Mouse (Mus musculus) embryonic facial prominence, embryonic 12.5 days (tissue): ENCODE measurements around the gene Rnase1. TPM values are rescaled to one million over a fixed set of nuclear protein-coding genes. Genes with fewer than 3 reads are reported as not detected.

Experiments used
- ATAC-seq: fragments of 200-750 bp; cut with Nextera tagmentation; 2 replicates; pipeline ENCODE4 v1.8.0; 2017; ENCODE audit not compliant: insufficient number of reproducible peaks, insufficient read depth, low FRiP score, low TSS enrichment
- H3K27ac ChIP-seq: fragments of 300-500 bp; sonication (generic); 2 replicates; pipeline ENCODE4 v1.5.1; 2016; ENCODE audit warnings: mild to moderate bottlenecking
- H3K27me3 ChIP-seq: fragments of 300-500 bp; sonication (generic); 2 replicates; pipeline ENCODE4 v1.6.1; 2016; ENCODE audit warnings: mild to moderate bottlenecking, moderate library complexity
- H3K36me3 ChIP-seq: fragments of 300-500 bp; sonication (generic); 2 replicates; pipeline ENCODE4 v1.6.1; 2016; ENCODE audit warnings: mild to moderate bottlenecking
- H3K4me1 ChIP-seq: fragments of 300-500 bp; sonication (generic); 2 replicates; pipeline ENCODE4 v1.6.1; 2016
- H3K4me2 ChIP-seq: fragments of 300-500 bp; sonication (generic); replicated peaks from 2 replicates; pipeline ENCODE4 v1.6.1; 2016; ENCODE audit warnings: mild to moderate bottlenecking, moderate library complexity
- H3K4me3 ChIP-seq: fragments of 300-500 bp; sonication (generic); 2 replicates; pipeline ENCODE4 v1.5.1; 2016; ENCODE audit warnings: mild to moderate bottlenecking
- H3K9ac ChIP-seq: fragments of 300-500 bp; sonication (generic); 2 replicates; pipeline ENCODE4 v1.6.1; 2016; ENCODE audit warnings: mild to moderate bottlenecking, moderate library complexity
- H3K9me3 ChIP-seq: fragments of 300-500 bp; sonication (generic); 2 replicates; pipeline ENCODE4 v1.6.1; 2016; ENCODE audit warnings: mild to moderate bottlenecking, moderate library complexity
- WGBS: fragments of 180-500 bp; shearing (Covaris S2); methylation state at CpG from one replicate; pipeline ENCODE4 v1.1.7; 2016; 5-methylcytosine and 5-hydroxymethylcytosine counted together
- polyA plus RNA-seq: library from polyadenylated mRNA; unstranded; fragments of >200 nt; fragmentation: Nextera tagmentation; extraction: Ambion mirVana; gene quantifications from 2 replicates; pipeline ENCODE4 v1.2.1, GENCODE M21; 2016

The Rnase1 gene
- polyA plus RNA-seq, 1 experiment from 2014 or later, result not detected

DNA sequence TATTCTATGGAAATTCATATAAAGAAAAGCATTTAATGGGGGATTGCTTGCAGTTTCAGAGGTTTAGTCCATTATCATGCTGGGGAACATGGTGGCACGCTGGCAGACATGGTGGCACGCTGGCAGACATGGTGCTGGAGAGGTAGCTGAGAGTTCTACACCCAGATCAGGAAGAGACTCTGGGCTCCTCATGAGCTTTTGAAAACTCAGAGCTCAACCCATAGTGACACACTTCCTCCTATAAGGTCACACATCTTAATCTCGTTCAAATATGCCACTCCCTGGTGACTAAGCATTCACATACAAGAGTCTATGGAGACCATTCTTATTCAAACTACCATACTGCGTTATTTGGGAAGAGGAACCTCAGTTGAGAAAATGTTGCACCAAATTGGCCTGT, 14.2 kb downstream of the Rnase1 start:
- H3K9ac ChIP-seq, result no peak overlapping the region
- H3K9me3 ChIP-seq, result no peaks in the 10 kb centered on the region
- H3K4me3 ChIP-seq, result no peak overlapping the region
- 86% methylated on average over 4 of the region's 4 CpGs for WGBS
- no peaks in the 10 kb centered on the region for H3K36me3 ChIP-seq
- no peak for ATAC-seq
- H3K4me2 ChIP-seq, result no peak overlapping the region
- H3K4me1 ChIP-seq, result no peaks in the 10 kb centered on the region
- no peaks in the 10 kb centered on the region for H3K27me3 ChIP-seq
- no peak overlapping the region for H3K27ac ChIP-seq

DNA sequence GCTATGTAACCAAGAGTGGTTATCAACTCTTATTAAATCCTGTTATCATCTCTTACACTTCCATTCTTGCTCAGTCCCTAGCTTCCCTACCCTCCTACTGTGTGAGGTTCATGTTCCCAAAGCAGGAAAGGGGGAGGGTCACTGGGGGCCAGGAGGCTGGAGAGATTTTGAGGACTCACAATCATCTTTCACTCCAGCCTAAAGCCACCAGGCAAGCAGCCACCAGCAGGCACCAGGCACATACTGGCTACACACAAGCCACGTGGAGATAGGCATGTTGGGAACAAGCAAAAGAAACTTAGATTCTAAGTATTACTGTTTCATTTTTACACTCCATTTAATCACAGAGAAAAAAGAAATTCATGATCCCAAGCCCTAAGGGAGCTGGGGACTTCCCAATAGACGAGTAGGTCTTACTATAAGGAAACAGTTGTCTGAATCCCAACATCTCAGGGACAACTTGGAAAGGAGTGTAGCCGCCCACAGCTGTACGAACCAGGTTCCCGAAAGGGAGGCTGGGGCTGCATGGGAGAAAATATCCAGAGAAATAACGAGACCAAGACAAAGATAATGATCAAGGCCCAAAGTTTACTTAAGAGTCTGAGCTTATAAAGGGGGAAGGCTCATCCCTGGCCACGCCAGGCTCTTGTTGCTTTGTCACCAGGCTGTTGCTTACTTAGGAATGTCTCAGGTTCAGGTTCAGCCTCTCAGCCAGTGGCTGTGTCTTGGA, 15.3 kb downstream of the Rnase1 start:
- Histone ChIP-seq H3K4me2 (no peak overlapping the region), H3K4me1 (no peaks in the 10 kb centered on the region), H3K4me3 (no peak overlapping the region), H3K27me3 (no peaks in the 10 kb centered on the region), H3K9ac (no peak overlapping the region), H3K36me3 (no peaks in the 10 kb centered on the region), H3K27ac (no peak overlapping the region), H3K9me3 (no peaks in the 10 kb centered on the region)
- WGBS, result 70% methylated on average over 7 of the region's 7 CpGs
- ATAC-seq, result no peak

DNA sequence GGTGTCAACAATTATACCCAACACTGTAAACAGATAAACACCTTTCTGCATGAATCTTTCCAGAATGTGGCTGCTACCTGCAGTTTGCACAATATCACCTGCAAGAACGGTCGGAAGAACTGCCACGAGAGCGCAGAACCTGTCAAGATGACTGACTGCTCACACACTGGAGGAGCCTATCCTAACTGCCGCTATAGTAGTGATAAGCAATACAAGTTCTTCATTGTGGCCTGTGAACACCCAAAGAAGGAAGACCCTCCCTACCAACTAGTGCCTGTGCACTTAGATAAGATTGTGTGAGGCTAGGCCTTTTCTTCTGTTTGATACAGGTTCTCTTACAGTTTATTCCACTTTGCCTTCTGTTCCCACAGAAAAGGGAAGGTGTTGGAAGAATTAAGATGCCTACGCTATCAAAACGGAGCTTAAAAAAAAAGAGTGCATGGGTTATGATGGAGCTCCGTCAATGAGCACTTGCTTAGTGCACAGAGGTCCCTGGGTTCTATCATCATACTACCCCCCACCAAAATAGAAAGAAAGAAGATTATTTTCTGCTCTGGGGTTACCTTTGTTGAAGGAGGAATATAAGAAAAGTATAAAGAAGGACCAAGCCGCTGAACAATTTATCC, 16.2 kb downstream of the Rnase1 start:
- ATAC-seq, result no peak
- H3K27me3 ChIP-seq, result no peaks in the 10 kb centered on the region
- H3K4me2 ChIP-seq, result no peak overlapping the region
- no peak overlapping the region for H3K27ac ChIP-seq
- WGBS, result 89% methylated on average over 9 of the region's 9 CpGs
- H3K36me3 ChIP-seq, result no peaks in the 10 kb centered on the region
- no peak overlapping the region for H3K9ac ChIP-seq
- H3K9me3 ChIP-seq, result no peaks in the 10 kb centered on the region
- H3K4me3 ChIP-seq, result no peak overlapping the region
- H3K4me1 ChIP-seq, result no peaks in the 10 kb centered on the region

DNA sequence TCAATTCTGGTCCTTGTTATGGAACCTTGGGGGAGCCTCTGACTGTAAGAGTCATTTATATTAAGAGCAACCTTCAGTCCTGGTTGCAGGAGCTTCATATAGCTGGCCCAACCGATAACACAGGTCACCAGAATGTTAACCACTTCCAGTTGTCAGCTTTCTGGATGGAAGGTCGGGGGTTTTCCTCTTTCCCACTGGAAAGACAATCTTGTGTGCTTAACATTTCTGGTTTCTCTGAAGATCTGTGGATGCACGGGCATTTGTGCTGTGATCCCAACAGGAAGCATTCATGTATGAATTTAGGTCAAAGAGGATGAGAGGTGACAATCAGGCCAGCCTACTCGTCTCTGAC, 17.0 kb downstream of the Rnase1 start:
- no peaks in the 10 kb centered on the region for H3K27me3 ChIP-seq
- H3K9ac ChIP-seq, result no peak overlapping the region
- no peaks in the 10 kb centered on the region for H3K36me3 ChIP-seq
- H3K9me3 ChIP-seq, result no peaks in the 10 kb centered on the region
- no peak overlapping the region for H3K27ac ChIP-seq
- no peaks in the 10 kb centered on the region for H3K4me1 ChIP-seq
- no peak overlapping the region for H3K4me2 ChIP-seq
- ATAC-seq, result no peak
- no peak overlapping the region for H3K4me3 ChIP-seq
- 62% methylated on average over 4 of the region's 4 CpGs for WGBS

- Histone ChIP-seq H3K4me3 (no peak overlapping the region), H3K9ac (no peak overlapping the region), H3K27me3 (no peaks in the 10 kb centered on the region), H3K9me3 (no peaks in the 10 kb centered on the region), H3K4me2 (no peak overlapping the region), H3K4me1 (no peaks in the 10 kb centered on the region), H3K36me3 (no peaks in the 10 kb centered on the region), H3K27ac (no peak overlapping the region)
- 80% methylated on average over 9 of the region's 9 CpGs for WGBS
- no peak for ATAC-seq
These were observed 17.6 kb downstream of the Rnase1 start for GRCm38 (mm10) chr14:51128775-51129623.

- H3K4me1 ChIP-seq, result no peaks in the 10 kb centered on the region
- no peaks in the 10 kb centered on the region for H3K9me3 ChIP-seq
- H3K36me3 ChIP-seq, result no peaks in the 10 kb centered on the region
- no peaks in the 10 kb centered on the region for H3K27me3 ChIP-seq
- 0 out of 2 replicates have a peak, but pooled peaks have one; percentile 35 for ATAC-seq
- no peak overlapping the region for H3K27ac ChIP-seq
- H3K9ac ChIP-seq, result no peak overlapping the region
- no peak overlapping the region for H3K4me3 ChIP-seq
- H3K4me2 ChIP-seq, result no peak overlapping the region
- 48% methylated on average over 2 of the region's 2 CpGs for WGBS
These were observed 18.8 kb downstream of the Rnase1 start for GRCm38 (mm10) chr14:51127648-51128258.

DNA sequence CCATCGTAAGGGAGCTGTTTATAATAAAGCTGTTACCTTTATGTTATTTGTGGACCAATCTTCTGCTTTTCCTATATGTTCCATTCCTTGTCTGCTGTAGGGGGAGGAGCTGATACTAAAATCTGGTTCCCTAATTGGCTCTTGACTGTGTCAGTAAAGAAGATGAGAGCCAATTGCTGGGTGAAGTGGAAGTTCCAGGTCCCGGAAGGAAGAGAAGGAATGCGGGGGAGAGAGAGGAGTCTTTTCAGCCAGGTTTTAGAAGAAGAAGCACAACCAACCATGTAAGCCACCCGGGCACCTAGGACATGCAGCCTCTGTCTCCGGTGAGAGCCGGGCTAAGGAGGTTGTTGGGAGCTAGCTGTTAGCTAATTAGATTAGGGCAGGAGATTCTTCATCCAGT, 20.9 kb downstream of the Rnase1 start:
- H3K9me3 ChIP-seq, result no peaks in the 10 kb centered on the region
- no peak overlapping the region for H3K4me3 ChIP-seq
- H3K27ac ChIP-seq, result no peak overlapping the region
- ATAC-seq, result no peak
- H3K4me2 ChIP-seq, result no peak overlapping the region
- WGBS, result 83% methylated on average over 6 of the region's 6 CpGs
- no peaks in the 10 kb centered on the region for H3K36me3 ChIP-seq
- H3K27me3 ChIP-seq, result no peaks in the 10 kb centered on the region
- H3K4me1 ChIP-seq, result no peaks in the 10 kb centered on the region
- no peak overlapping the region for H3K9ac ChIP-seq

GRCm38 (mm10) chr14:51113916-51114560, 32.5 kb downstream of the Rnase1 start, which contains the start of gene Eddm3b:
Gene Eddm3b, plus strand, starts transcription at chr14:51114426.
- 36% methylated on average over 12 of the region's 12 CpGs for WGBS
- Histone ChIP-seq H3K27me3 (no peaks in the 10 kb centered on the region), H3K36me3 (no peaks in the 10 kb centered on the region), H3K9ac (no peak within 1 kb of the TSS), H3K4me1 (no peaks in the 10 kb centered on the region), H3K27ac (no peak within 1 kb of the TSS), H3K9me3 (no peaks in the 10 kb centered on the region), H3K4me3 (no peak within 1 kb of the TSS), H3K4me2 (no peak within 1 kb of the TSS)
- ATAC-seq, result no peak

- Histone ChIP-seq H3K4me1 (no peaks in the 10 kb centered on the region), H3K27me3 (no peaks in the 10 kb centered on the region), H3K4me3 (no peak overlapping the region), H3K36me3 (no peaks in the 10 kb centered on the region), H3K9me3 (no peaks in the 10 kb centered on the region), H3K4me2 (no peak overlapping the region), H3K27ac (no peak overlapping the region), H3K9ac (no peak overlapping the region)
- no peak for ATAC-seq
- WGBS, result 30% methylated on average over 9 of the region's 9 CpGs
These were observed 33.1 kb downstream of the Rnase1 start for GRCm38 (mm10) chr14:51113476-51113875.

- no peaks in the 10 kb centered on the region for H3K9me3 ChIP-seq
These were observed 34.6 kb downstream of the Rnase1 start for GRCm38 (mm10) chr14:51111966-51112365.

DNA sequence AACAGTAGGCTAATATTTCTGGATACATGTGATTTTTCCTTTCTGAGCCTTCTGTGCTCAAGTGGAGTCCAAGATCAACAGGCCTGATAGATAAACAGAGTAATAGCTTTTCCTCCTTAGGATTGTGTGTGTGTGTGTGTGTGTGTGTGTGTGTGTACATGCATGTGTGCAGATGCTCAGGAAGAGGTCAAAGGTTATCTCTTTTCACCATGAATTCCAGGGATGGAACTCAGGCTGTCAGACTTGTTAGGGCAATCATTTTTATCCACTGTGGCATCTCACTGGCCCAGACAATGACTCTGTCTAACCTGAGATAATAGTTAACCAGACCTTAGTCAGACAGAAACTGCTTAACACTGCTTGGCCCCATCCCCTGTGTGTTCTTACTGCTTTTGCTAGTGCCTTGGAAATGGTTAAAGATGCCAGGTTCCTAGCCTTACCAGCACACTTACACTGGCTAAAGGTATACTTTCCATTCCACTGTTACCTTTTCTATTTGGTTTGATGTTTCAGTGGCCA, 40.1 kb downstream of the Rnase1 start:
- Histone ChIP-seq H3K9me3 (no peaks in the 10 kb centered on the region), H3K27ac (no peak overlapping the region), H3K9ac (no peak overlapping the region), H3K36me3 (no peaks in the 10 kb centered on the region), H3K4me1 (no peaks in the 10 kb centered on the region), H3K27me3 (no peaks in the 10 kb centered on the region), H3K4me2 (no peak overlapping the region), H3K4me3 (no peak overlapping the region)
- ATAC-seq, result no peak

More at GRCm38 (mm10) chr14:51111966-51112365, 34.6 kb downstream of the Rnase1 start:
- no peaks in the 10 kb centered on the region for H3K36me3 ChIP-seq
- H3K9ac ChIP-seq, result no peak overlapping the region
- ATAC-seq, result no peak
- H3K27me3 ChIP-seq, result no peaks in the 10 kb centered on the region
- no peak overlapping the region for H3K4me2 ChIP-seq
- no peak overlapping the region for H3K27ac ChIP-seq
- 61% methylated on average over 3 of the region's 3 CpGs for WGBS
- no peaks in the 10 kb centered on the region for H3K4me1 ChIP-seq
- H3K4me3 ChIP-seq, result no peak overlapping the region
